Mouse (Mus musculus) hindbrain, embryonic 16.5 days (tissue): ENCODE measurements around the gene Gm20838. TPM values are rescaled to one million over a fixed set of nuclear protein-coding genes. Genes with fewer than 3 reads are reported as not detected.
"Not testable (repeated sequence)": the region's sequence is repeated elsewhere in the genome, so short reads cannot be mapped to it uniquely, and the experiment has no call there.

ENCODE experiments used
- ATAC-seq: fragments of 200-750 bp; cut with Nextera tagmentation; 2 replicates; pipeline ENCODE4 v1.8.0; 2017; ENCODE audit warnings: moderate TSS enrichment, moderate library complexity
- H3K27ac ChIP-seq: fragments of 300-500 bp; sonication (generic); 2 replicates; pipeline ENCODE4 v1.5.1; 2014; ENCODE audit warnings: low read depth, mild to moderate bottlenecking, control low read depth, low read length, moderate library complexity
- H3K27me3 ChIP-seq: fragments of 300-500 bp; sonication (generic); replicated peaks from 2 replicates; pipeline ENCODE4 v1.6.1; 2014; ENCODE audit warnings: low read length; ENCODE audit not compliant: control insufficient read depth, insufficient read depth
- H3K36me3 ChIP-seq: fragments of 300-500 bp; sonication (generic); 2 replicates; pipeline ENCODE4 v1.6.1; 2014; ENCODE audit warnings: mild to moderate bottlenecking, low read length, moderate library complexity, mixed read lengths; ENCODE audit not compliant: control insufficient read depth, insufficient read depth
- H3K4me1 ChIP-seq: fragments of 300-500 bp; sonication (generic); 2 replicates; pipeline ENCODE4 v1.6.1; 2014; ENCODE audit warnings: low read depth, low read length; ENCODE audit not compliant: control insufficient read depth, insufficient read depth
- H3K4me2 ChIP-seq: fragments of 300-500 bp; sonication (generic); 2 replicates; pipeline ENCODE4 v1.6.1; 2014; ENCODE audit warnings: mild to moderate bottlenecking, low read length, control low read depth, moderate library complexity
- H3K4me3 ChIP-seq: fragments of 300-500 bp; sonication (generic); 2 replicates; pipeline ENCODE4 v1.5.1; 2014; ENCODE audit warnings: mild to moderate bottlenecking, low read length, control low read depth, moderate library complexity
- H3K9ac ChIP-seq: fragments of 300-500 bp; sonication (generic); 2 replicates; pipeline ENCODE4 v1.6.1; 2014; ENCODE audit warnings: low read depth, mild to moderate bottlenecking, control low read depth, low read length, moderate library complexity
- H3K9me3 ChIP-seq: fragments of 300-500 bp; sonication (generic); 2 replicates; pipeline ENCODE4 v1.6.1; 2014; ENCODE audit warnings: mild to moderate bottlenecking, low read length, moderate library complexity; ENCODE audit not compliant: control insufficient read depth
- WGBS: fragments of 180-500 bp; shearing (Covaris S2); extraction: QIAGEN DNeasy Blood & Tissue Kit; methylation state at CpG from one replicate; pipeline ENCODE4 v1.1.7; 2014; 5-methylcytosine and 5-hydroxymethylcytosine counted together
- polyA plus RNA-seq: library from polyadenylated mRNA; unstranded; fragments of >200 nt; fragmentation: Nextera tagmentation; extraction: Ambion mirVana; gene quantifications from 2 replicates; pipeline ENCODE4 v1.2.1, GENCODE M21; 2015

Gene Gm20838
- not detected in 2 replicates for polyA plus RNA-seq

GRCm38 (mm10) chrY:33543064-33543463 lies at the start of gene Gm20838:
Gene Gm20838, minus strand, starts transcription at chrY:33543164.
- not testable (repeated sequence) for H3K4me3 ChIP-seq, H3K4me1 ChIP-seq, H3K9ac ChIP-seq, H3K27me3 ChIP-seq, H3K36me3 ChIP-seq, H3K9me3 ChIP-seq, H3K4me2 ChIP-seq, H3K27ac ChIP-seq, ATAC-seq
- no CpG with 5 or more reads among the region's 8 CpGs for WGBS
